Mouse (Mus musculus) lung, postnatal 0 days (tissue): ENCODE results near the gene Samd4b. TPM values are rescaled to one million over a fixed set of nuclear protein-coding genes. Genes with fewer than 3 reads are reported as not detected.

ENCODE experiments used
- ATAC-seq: fragments of 200-750 bp; cut with Nextera tagmentation; 2 replicates; pipeline ENCODE4 v1.8.0; 2017; ENCODE audit warnings: moderate library complexity
- DNase-seq: peaks from one replicate; pipeline ENCODE4 v3.0.0-alpha.2; 2016; ENCODE audit warnings: low spot score
- H3K27ac ChIP-seq: fragments of 300-500 bp; sonication (generic); 2 replicates; pipeline ENCODE4 v1.5.1; 2014; ENCODE audit warnings: antibody characterized with exemption, mild to moderate bottlenecking, low read length, mixed read lengths
- H3K27me3 ChIP-seq: fragments of 300-500 bp; sonication (generic); replicated peaks from 2 replicates; pipeline ENCODE4 v1.6.1; 2014; ENCODE audit warnings: low read length, mixed read lengths; ENCODE audit not compliant: insufficient read depth
- H3K36me3 ChIP-seq: fragments of 300-500 bp; sonication (generic); 2 replicates; pipeline ENCODE4 v1.6.1; 2014; ENCODE audit warnings: low read length, mixed read lengths; ENCODE audit not compliant: insufficient read depth
- H3K4me1 ChIP-seq: fragments of 300-500 bp; sonication (generic); 2 replicates; pipeline ENCODE4 v1.6.1; 2014; ENCODE audit warnings: antibody characterized with exemption, low read depth, low read length, mixed read lengths; ENCODE audit not compliant: insufficient read depth
- H3K4me2 ChIP-seq: fragments of 300-500 bp; sonication (generic); replicated peaks from 2 replicates; pipeline ENCODE4 v1.6.1; 2014; ENCODE audit warnings: low read depth, mild to moderate bottlenecking, low read length, moderate library complexity, mixed read lengths
- H3K4me3 ChIP-seq: fragments of 300-500 bp; sonication (generic); 2 replicates; pipeline ENCODE4 v1.5.1; 2014; ENCODE audit warnings: low read depth, low read length
- H3K9ac ChIP-seq: fragments of 300-500 bp; sonication (generic); replicated peaks from 2 replicates; pipeline ENCODE4 v1.6.1; 2014; ENCODE audit warnings: low read depth, mild to moderate bottlenecking
- H3K9me3 ChIP-seq: fragments of 300-500 bp; sonication (generic); 2 replicates; pipeline ENCODE4 v1.6.1; 2016; ENCODE audit warnings: low read length, mixed read lengths
- CTCF ChIP-seq: IDR thresholded peaks from 2 replicates; pipeline ENCODE4 v1.5.1; 2016; ENCODE audit warnings: antibody characterized with exemption, mild to moderate bottlenecking
- EP300 ChIP-seq: IDR thresholded peaks from 2 replicates; pipeline ENCODE4 v1.6.1; 2016; ENCODE audit warnings: antibody characterized with exemption, mild to moderate bottlenecking, control low read depth
- WGBS: fragments of 180-500 bp; shearing (Covaris S2); extraction: QIAGEN DNeasy Blood & Tissue Kit; methylation state at CpG from one replicate; pipeline ENCODE4 v1.1.7; 2014; 5-methylcytosine and 5-hydroxymethylcytosine counted together
- polyA plus RNA-seq: library from polyadenylated mRNA; unstranded; fragments of >200 nt; fragmentation: Nextera tagmentation; extraction: Ambion mirVana; gene quantifications from 2 replicates; pipeline ENCODE4 v1.2.1, GENCODE M21; 2015

Gene Samd4b
- polyA plus RNA-seq, 1 experiment from 2014 or later, result 13.4 TPM

DNA sequence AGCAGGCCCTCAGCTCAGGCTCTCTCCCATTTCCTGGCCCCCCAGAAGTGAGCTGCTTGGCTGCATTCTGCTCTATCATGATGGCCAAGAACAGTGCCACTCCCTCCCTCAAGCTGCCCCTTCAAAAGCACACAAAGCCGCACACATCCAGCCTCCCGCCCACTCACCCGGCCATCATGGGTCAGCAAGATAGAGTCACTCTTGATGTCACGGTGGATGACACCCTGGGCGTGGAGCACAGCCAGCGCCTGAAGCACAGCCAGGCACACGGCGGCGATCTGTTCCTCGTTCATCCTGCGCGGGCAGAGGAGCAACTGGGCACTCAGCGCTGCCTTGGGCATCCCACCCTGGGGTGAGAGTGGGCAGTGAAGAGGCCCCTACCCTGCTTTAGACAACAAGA is 35.6 kb downstream of the Samd4b start:
- DNase-seq (no peak), ATAC-seq (no peak)
- TF ChIP-seq CTCF, result no peak
- no peak for TF ChIP-seq EP300
- H3K4me1 ChIP-seq, result no peaks in the 10 kb centered on the region
- H3K4me2 ChIP-seq, result no peak overlapping the region
- 87% methylated on average over 13 of the region's 13 CpGs for WGBS
- H3K4me3 ChIP-seq, result no peak overlapping the region
- H3K27me3 ChIP-seq, result no peaks in the 10 kb centered on the region
- peaks cover 50% of the 10 kb centered on the region for H3K36me3 ChIP-seq
- H3K9ac ChIP-seq, result no peak overlapping the region
- H3K27ac ChIP-seq, result no peak overlapping the region
- H3K9me3 ChIP-seq, result no peaks in the 10 kb centered on the region

DNA sequence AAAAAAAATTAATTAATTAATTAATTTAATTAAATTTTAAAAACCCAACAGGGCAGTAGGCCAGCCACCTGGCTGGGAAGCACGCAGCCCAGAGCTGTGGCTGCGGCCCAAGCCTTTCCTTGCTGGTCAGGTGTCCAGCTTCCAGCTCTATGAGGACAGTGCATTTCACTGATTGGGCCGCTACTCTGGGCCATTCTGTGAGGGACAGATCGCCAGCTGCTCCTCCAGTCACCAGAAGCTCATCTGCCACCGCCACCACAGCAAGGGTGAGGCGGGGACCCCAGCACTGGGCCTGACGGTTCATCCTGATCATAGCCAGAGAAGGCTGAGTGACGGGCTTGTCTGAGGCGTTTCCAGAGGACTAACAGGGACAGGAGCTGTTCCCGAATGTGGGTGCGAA is 36.0 kb downstream of the Samd4b start:
- TF ChIP-seq EP300 (no peak), CTCF (no peak)
- DNase-seq (no peak), ATAC-seq (no peak)
- Histone ChIP-seq H3K27ac (no peak overlapping the region), H3K9ac (no peak overlapping the region), H3K27me3 (no peaks in the 10 kb centered on the region), H3K4me2 (no peak overlapping the region), H3K9me3 (no peaks in the 10 kb centered on the region), H3K36me3 (peaks cover 47% of the 10 kb centered on the region), H3K4me3 (no peak overlapping the region), H3K4me1 (0 out of 2 replicates have a peak, but pooled peaks cover under 1% of the 10 kb centered on the region)
- WGBS, result 93% methylated on average over 11 of the region's 11 CpGs

DNA sequence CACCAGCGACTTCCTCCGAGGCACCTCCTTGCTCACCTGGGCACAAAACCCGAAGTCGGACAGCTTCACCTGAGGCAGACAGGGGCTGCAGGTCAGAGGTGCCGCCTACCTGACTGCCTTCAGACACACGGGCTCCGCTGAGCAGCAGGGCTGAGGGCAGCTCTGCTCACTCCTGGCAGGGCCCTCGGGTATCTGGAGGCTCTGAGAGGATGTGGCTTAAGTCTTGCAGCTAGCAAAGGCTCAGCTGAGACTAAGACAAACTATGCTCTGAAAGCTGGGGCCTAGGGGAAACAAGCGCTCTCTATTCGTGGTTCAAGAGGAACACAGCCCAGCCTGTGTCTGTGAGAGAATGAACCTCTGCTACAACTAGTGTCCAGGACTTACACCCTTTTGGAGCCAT is 37.1 kb downstream of the Samd4b start:
- H3K4me1 ChIP-seq, result 0 out of 2 replicates have a peak, but pooled peaks cover 2% of the 10 kb centered on the region
- TF ChIP-seq EP300 (no peak), CTCF (no peak)
- H3K9me3 ChIP-seq, result no peaks in the 10 kb centered on the region
- 93% methylated on average over 10 of the region's 10 CpGs for WGBS
- no peak overlapping the region for H3K9ac ChIP-seq
- ATAC-seq, result no peak
- H3K27me3 ChIP-seq, result no peaks in the 10 kb centered on the region
- no peak overlapping the region for H3K27ac ChIP-seq
- DNase-seq, result no peak
- H3K4me2 ChIP-seq, result no peak overlapping the region
- peaks cover 39% of the 10 kb centered on the region for H3K36me3 ChIP-seq
- no peak overlapping the region for H3K4me3 ChIP-seq

GRCm38 (mm10) chr7:28558486-28558885 is 39.5 kb downstream of the Samd4b start:
- DNase-seq, result peak; percentile 86
- peaks cover 18% of the 10 kb centered on the region for H3K36me3 ChIP-seq
- 0 out of 2 replicates have a peak, but pooled peaks cover 2% of the 10 kb centered on the region for H3K4me1 ChIP-seq
- H3K4me2 ChIP-seq, result no peak overlapping the region
- H3K27me3 ChIP-seq, result no peaks in the 10 kb centered on the region
- H3K4me3 ChIP-seq, result no peak overlapping the region
- no peaks in the 10 kb centered on the region for H3K9me3 ChIP-seq
- no peak overlapping the region for H3K9ac ChIP-seq
- 33% methylated on average over 4 of the region's 4 CpGs for WGBS
- no peak overlapping the region for H3K27ac ChIP-seq
- TF ChIP-seq EP300 (peak; percentile 31; the same call in 1 of the 2 replicates), CTCF (no peak)
- ATAC-seq, result peak; percentile 86

DNA sequence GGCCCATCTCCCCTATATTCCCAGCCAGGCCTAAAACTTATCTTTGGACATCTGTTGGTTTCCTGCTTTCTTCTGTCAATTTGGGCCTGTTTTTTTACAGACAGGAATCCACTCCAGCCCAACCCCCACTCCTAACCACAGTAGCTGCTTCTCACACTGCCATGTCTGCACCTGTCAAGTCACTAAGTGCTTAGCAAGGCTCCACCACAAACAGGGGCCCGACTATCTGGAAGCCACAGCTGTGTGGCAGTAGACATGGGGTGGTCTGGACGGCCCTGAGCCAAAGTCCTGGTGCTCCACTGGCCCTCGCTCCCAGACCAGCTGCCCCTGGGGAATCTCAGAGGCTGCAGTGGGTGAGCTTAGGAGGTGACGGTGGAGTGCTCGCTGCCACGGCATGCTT is 40.2 kb downstream of the Samd4b start:
- Histone ChIP-seq H3K9me3 (no peaks in the 10 kb centered on the region), H3K36me3 (peaks cover 13% of the 10 kb centered on the region), H3K9ac (no peak overlapping the region), H3K27ac (no peak overlapping the region), H3K27me3 (no peaks in the 10 kb centered on the region), H3K4me2 (no peak overlapping the region), H3K4me1 (0 out of 2 replicates have a peak, but pooled peaks cover 2% of the 10 kb centered on the region), H3K4me3 (no peak overlapping the region)
- DNase-seq (no peak), ATAC-seq (no peak)
- WGBS, result 63% methylated on average over 6 of the region's 6 CpGs
- TF ChIP-seq EP300, result no peak
- TF ChIP-seq CTCF, result no peak

DNA sequence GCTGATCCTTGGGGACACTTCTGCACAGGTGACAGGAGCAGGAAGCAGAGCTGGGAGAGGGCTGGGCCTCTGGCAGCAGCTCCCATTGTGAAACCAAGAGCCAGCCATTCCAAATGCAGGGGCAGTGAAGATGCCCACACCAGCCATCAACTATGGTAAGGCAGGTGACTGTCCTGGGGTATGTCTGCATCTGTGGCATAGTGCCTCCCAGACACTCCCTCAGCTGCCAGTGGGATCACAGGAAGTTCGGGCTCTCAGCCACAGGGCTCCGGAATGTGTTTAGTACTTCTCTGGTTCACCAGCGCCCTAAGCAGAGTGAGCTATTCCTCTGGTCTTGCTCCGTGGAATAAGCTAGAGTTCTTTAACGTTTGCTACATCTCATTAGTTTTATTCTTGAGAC is 40.9 kb downstream of the Samd4b start:
- no peak overlapping the region for H3K4me3 ChIP-seq
- H3K9ac ChIP-seq, result no peak overlapping the region
- 0 out of 2 replicates have a peak, but pooled peaks cover 2% of the 10 kb centered on the region for H3K4me1 ChIP-seq
- no peak for ATAC-seq
- WGBS, result 52% methylated on average over 5 of the region's 5 CpGs
- H3K36me3 ChIP-seq, result peaks cover 8% of the 10 kb centered on the region
- no peaks in the 10 kb centered on the region for H3K27me3 ChIP-seq
- no peak for DNase-seq
- no peaks in the 10 kb centered on the region for H3K9me3 ChIP-seq
- no peak overlapping the region for H3K27ac ChIP-seq
- TF ChIP-seq EP300, result no peak
- no peak for TF ChIP-seq CTCF
- no peak overlapping the region for H3K4me2 ChIP-seq
